Mouse (Mus musculus) erythroid progenitor cell, adult 5-6 weeks (primary cell): Measurements from ENCODE around the gene Gm45711. TPM values are rescaled to one million over a fixed set of nuclear protein-coding genes. Genes with fewer than 3 reads are reported as not detected.
"Not testable (repeated sequence)": the region's sequence is repeated elsewhere in the genome, so short reads cannot be mapped to it uniquely, and the experiment has no call there.

ENCODE experiments used
- ATAC-seq: replicated peaks from 2 replicates; pipeline ENCODE4 v1.8.0; 2016; ENCODE audit warnings: moderate number of reproducible peaks, mild to moderate bottlenecking, moderate TSS enrichment, inconsistent platforms; ENCODE audit not compliant: poor library complexity, low FRiP score, severe bottlenecking
- total RNA-seq, 2 experiments: library from RNA; stranded (forward) in 1 of 2; stranded (reverse) in 1 of 2; fragments of 150-400 nt in 1 of 2; fragments of 186-747, 209-891 nt in 1 of 2; gene quantifications; 2 replicates each; pipeline versions ENCODE4 v1.2.3 to v1.2.4; 2015 to 2017; ENCODE audit warnings: low replicate concordance in 2 of 2

Gene Gm45711
- total RNA-seq (2015; ENCODE audit: low replicate concordance) (not detected in 2 replicates), total RNA-seq (2017; ENCODE audit: low replicate concordance) (not detected in 2 replicates)

DNA sequence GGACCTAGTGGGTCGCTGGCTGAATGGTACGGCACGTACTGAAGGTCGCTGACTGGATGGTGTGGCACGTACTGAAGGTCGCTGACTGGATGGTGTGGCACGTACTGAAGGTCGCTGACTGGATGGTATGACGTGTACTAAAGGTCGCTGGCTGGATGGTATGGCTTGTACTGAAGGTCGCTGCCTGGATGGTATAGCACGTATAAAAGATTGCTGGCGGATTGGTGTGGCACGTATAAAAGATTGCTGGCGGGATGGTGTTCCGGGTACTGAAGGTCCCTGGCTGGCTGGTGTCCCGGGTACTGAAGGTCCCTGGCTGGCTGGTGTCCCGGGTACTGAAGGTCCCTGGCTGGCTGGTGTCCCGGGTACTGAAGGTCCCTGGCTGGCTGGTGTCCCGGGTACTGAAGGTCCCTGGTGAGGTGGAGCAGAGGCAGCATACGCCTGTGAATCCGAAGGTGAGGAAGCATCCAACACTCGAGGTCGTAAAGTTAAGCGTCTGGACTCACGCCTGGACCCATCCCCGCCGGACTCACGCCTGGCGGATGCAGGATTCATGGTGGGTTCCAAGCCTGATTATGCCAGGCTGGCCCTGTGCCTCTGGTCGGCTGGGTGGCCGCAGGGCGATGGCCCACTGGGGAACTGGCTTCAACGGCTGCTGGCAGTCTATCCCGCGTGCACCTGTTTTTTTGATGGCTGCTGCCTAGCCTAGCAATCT, at the start of gene Gm45711, which contains the start of gene Cmtm1:
TSS of gene Gm45711 (minus strand) at position 641 of the 715 bp plus-strand sequence.
TSS of gene Cmtm1 (minus strand) at position 705 of the 715 bp plus-strand sequence.
- ATAC-seq = not testable (repeated sequence)

- no peak for ATAC-seq
Observed at GRCm38 (mm10) chr8:104358637-104359036, 48.8 kb upstream of the Gm45711 start.

- no peak for ATAC-seq
Observed at GRCm38 (mm10) chr8:104354504-104354903, 44.6 kb upstream of the Gm45711 start.

- no peak for ATAC-seq
Observed at GRCm38 (mm10) chr8:104353186-104353585, 43.3 kb upstream of the Gm45711 start.

DNA sequence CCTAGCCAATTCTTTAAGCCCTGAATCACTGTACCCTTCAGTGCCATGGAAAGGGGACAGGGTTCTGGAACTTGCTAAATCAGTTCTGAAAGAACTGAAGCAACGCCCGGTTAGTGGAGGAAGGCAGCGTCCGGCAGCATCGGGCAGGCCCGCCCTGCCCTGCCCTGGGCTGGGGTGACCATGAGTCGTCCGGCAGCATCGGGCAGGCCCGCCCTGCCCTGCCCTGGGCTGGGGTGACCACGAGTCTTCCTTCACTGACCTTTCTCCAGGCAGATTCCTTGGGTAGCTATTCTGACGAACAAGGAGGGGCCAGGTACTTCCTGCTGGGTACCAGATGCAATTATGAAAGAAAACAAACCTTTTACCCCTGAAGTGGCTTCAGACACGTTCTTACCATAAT, 40.2 kb upstream of the Gm45711 start:
- no peak for ATAC-seq

DNA sequence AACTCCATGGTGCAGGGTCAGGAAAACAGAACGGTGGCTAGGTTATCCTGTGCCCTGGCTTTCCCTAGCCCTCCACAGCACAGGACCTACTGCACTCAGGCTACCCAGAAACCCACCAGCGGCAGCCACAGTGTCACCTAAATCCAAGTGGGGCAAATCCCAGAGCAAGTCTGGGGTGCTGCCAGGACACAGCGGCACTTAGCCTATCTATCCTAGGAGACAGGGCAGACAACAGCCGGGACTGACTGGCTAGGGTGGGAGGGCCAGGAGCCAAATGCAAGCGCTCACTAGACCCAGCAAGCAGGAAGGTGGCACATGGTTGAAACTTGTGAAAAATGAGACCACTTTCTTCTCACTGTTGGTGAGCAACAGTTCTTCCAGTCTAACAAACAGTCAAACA, 39.1 kb upstream of the Gm45711 start:
- no peak for ATAC-seq

- ATAC-seq = no peak
Observed at GRCm38 (mm10) chr8:104346706-104347105, 36.8 kb upstream of the Gm45711 start.

GRCm38 (mm10) chr8:104344622-104345021, 34.7 kb upstream of the Gm45711 start:
- ATAC-seq = no peak

DNA sequence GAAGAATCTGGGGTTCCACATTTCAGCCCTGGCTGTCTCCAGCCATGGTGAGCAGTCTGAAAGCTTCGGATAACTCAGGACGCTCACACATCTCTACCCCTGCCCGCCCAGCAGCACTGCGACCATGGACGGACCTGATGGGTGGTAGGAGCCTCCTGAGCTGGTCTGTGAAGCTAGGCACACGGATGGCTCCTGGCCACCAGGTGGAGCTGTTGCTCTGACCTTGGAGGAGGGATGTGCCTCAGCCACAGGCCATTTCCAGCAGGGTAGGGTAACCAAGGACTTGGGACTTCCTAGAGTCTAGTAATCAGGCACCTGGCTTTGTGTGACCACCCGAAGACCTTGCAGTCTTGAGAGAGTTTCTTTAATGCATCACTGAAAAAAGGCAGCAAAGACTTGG, 34.1 kb upstream of the Gm45711 start:
- peak; percentile 76 for ATAC-seq

- ATAC-seq = no peak
Observed at GRCm38 (mm10) chr8:104342426-104342825, 32.5 kb upstream of the Gm45711 start.

DNA sequence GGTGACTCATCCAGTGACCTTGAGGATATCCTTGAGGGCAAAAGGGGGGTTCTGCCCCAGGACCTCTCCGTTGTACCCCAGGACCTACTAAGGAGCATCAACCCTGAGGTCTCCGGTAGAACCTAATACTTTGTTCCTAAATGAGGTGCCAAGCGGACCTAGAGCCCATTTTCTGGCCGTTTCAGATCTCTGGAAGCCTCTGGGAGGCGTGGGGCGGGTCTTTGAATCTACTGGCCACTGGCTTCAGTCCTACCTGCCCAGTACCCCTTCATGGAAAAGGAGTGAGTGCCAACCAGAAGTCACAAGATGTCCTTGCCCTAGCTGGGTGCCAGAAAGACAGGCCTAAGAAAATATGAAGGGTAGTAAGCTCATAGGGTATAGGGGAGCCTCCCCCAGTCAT, 31.8 kb upstream of the Gm45711 start:
- no peak for ATAC-seq

DNA sequence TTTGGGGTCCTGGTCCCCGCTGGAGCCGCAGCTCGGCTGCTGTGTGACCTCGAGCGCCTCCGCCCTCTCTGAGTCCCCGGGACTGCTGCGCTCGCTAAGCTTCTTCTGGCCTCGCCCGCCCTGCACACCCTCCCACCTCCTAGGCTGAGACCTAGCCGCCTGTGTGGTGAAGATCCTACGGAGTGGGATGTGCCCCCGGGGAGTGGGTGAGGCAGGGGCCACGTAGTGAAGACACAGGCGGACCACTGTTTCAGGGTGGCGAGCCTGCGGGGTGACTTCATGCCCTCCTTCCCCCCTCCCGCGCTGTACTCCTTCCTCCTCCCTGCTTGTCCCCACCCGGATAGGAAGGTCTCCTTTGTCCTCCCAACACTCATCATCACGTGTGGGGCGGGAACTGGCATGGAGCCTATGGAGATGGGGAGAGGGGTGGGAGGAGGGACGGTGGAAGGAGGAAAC, 31.3 kb upstream of the Gm45711 start:
- ATAC-seq = no peak

DNA sequence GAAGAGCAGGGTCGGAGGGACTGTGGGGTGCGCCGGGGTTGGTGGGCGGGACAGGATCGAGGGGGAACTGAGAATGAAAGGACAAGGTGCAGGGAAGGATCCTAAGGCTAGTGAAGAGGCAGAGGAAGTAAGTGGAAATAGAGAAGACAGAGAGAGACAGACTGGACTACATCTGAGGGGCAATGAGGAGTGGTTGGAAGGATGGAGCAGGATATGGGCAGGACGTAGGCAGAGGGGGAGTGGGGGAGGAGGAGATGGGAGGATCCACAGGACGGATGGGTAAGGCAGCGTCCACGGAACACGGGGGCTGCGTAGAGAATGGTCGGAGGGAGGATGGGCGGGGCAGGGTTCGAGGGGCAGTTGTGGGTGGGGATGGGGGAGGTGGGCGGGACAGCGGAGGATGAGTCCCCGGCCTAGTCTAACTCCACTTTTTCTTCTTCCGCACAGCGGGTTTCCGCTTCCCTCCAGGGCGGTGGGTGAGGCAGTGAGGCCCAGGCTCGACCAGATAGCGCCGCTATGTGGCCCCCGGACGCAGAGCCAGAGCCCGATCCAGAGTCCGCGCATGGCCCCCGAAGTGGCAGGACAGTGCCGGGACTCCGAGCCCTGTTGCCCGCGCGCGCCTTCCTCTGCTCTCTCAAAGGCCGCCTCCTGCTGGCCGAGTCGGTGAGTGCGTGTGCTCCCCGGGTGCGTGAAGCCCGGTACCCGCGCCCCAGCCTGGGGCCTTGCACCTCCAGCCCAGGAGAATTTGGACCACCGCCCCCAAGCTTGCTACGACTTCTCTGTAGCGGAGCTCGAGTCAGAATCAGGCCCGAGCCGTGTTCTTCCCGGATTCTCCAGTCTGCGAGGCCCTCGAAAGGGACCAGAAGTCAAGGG, 30.6 kb upstream of the Gm45711 start:
- no peak for ATAC-seq

- ATAC-seq = no peak
Observed at GRCm38 (mm10) chr8:104339983-104340232, 30.0 kb upstream of the Gm45711 start.

- no peak for ATAC-seq
Observed at GRCm38 (mm10) chr8:104339229-104339982, 29.5 kb upstream of the Gm45711 start, which contains the start of gene Cmtm3. Gene Cmtm3, plus strand, starts transcription at chr8:104339410.

GRCm38 (mm10) chr8:104337890-104338289, 28.0 kb upstream of the Gm45711 start:
- ATAC-seq = no peak

DNA sequence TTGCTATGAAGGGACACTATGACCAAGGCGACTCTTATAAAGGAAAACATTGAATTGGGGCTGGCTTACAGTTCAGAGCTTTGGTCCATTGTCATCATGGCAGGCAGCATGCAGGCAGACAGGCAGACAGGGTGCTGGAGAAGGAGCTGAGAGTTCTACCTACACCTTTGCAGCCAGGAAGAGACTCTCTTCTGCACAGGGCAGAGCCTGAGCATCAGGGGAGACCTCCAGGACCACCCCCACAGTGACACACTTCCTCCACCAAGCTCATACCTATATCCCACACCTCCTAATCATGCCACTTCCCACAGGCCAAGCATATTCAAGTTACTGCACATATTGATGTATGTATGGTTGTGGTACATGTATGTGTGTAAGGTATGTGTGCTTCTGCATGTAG, 26.9 kb upstream of the Gm45711 start:
- no peak for ATAC-seq

DNA sequence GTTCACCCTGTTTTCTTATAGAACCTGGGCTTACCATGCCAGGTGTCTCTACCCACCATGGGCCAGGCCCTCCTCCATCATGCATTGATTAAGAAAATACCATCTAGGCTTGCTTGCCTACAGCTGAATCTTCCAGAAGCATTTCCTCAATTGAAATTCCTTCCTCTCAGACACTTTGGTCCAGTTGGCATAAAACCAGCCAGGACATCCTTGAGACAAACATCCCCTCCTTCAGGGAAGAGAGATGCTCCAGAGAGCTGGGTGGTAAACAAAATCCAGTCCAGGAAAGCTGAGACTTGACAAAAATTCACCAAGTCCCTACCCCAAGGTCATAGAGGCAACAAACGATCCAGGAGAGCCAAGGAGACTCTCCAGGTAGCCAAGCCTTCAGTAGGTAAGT, 24.3 kb upstream of the Gm45711 start:
- ATAC-seq = no peak

DNA sequence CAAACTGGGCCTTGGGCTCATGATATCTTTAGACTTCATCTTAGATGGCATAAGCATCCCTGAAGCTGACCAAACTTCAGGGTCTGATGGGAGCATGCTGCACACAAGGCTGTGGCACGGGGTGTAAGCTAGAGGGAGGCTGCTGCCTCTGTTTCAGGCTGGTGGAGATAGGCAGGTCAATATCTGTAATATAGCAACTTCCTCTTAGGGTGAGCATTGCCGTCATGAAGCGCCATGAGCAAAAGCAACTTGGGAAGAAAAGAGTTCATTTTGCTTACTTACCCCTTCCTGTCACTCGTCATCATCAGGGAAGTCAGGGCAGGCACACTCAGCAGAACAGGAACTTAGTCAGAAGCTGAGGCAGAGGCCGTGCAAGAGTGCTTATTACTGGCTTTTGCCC, 23.9 kb upstream of the Gm45711 start:
- ATAC-seq = no peak
